Mouse (Mus musculus) adrenal gland, postnatal 4 days (tissue): ENCODE measurements around the gene Ppp1r13b. TPM values are rescaled to one million over a fixed set of nuclear protein-coding genes. Genes with fewer than 3 reads are reported as not detected.

Experiments
- DNase-seq, 2 experiments: peaks; one replicate each; pipeline ENCODE4 v3.0.0; 2021 to 2022; ENCODE audit warnings: low spot score in 2 of 2, mixed read lengths in 2 of 2
- total RNA-seq, 2 experiments: library from RNA; stranded (reverse); gene quantifications; 2 replicates each; pipeline ENCODE4 v1.2.3; 2021

Gene Ppp1r13b
- total RNA-seq, 2 experiments from 2014 or later, result 26.7 to 30.5 TPM

DNA sequence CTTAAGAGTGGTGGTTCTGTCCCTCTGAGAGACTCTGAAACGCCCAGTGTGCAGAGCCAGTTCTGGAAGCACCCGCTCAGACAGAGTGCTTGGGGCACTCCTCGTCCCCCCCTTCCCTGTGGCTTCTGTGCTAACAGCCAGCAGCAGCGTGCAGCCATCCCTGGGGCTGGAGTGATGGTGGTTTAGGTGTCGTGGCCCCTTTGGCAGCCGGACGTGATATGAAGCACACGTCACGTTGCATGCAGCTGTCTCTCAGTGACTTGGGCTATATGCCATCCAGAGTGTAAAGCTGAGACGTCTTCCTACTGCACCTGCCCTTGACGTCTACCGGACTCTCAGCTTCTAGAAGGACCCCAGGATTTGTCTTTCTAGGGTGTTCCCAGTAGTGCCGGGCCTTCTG is 109.4 kb downstream of the Ppp1r13b start:
- DNase-seq, result no peak

GRCm38 (mm10) chr12:111797251-111797650 is 110.7 kb downstream of the Ppp1r13b start:
- DNase-seq, result no peak

GRCm38 (mm10) chr12:111795180-111795895 is 112.6 kb downstream of the Ppp1r13b start:
- DNase-seq, result no peak

DNA sequence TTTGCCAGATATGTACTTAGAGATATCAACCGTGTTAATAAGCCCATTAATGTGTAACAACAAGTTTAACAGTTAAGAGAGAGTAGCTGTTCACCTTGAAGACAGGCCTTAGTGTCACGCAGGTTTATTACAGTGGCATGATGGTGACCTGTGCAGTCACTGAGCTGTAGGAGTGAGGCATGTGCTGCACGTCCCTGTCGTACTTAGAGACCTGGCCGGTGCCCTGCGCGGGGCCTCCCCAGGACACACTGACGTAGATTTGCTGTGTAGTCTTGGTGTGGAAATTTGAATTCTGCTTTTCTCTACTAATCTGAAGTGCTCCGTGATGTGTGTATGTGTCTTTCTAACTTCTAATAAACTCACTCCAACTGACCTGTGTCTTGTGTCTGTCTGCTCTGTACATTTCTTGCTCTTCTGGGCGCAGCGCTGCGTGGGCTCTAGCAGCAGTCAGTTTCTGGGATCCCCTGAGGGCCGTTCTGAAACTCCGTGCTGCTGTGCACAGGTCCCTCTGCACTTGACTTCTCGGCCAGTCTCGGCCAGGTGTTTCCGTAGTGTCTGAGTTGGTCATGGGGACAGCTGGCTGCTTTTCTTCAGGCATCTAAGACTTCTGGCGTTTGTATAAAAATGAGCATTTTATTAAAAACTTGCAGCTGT is 113.3 kb downstream of the Ppp1r13b start:
- DNase-seq, result no peak

GRCm38 (mm10) chr12:111794102-111794501 is 113.8 kb downstream of the Ppp1r13b start:
- no peak for DNase-seq

DNA sequence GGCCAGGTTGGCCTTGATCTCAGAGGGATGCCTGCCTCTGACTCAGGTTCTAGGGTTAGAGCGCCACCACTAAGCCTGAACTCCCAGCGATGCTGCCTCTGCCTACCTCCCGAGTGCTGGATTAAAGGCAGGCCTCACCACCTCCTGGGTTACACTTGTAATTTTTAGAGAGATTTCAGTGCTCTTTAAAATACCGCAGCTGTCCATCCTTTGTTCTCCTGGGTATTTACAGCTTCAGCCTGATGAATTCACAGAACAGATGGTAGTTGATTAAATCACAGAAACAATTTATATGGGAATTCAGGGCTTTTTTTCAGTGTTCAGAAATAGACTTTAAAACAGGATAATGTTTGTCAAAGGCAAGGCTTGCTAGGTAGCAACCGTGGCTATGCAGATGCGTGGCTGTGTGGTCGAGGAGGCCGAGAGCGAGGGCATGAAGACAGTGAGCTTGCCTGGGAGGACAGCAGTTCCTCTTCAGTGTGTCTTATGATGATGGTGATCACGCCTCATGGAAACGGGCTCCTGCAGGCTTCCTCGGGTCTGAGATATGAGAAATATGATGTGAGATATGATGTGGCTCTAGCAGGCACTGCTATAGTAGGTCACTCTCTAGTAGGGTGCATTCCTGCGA is 116.3 kb downstream of the Ppp1r13b start:
- DNase-seq, result no peak

DNA sequence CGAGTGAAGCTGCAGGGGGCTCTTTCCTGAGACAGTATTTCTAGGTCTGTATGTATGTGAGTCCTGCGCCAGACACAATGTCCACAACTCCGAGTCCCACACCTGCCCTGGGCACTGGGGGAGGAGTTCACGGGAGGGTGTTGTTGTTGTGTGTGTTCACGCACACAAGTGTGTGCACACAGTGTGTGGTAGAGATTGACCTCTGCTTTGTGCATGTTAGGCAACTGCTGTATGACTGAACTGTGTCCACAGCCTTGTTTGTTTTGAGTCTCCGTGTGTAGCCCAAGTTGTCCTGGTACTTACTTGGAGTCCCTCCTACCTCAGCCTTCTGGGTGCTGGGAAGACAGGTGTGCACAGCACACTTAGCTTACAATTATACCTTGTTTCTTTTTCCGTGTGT is 117.3 kb downstream of the Ppp1r13b start:
- DNase-seq, result no peak

DNA sequence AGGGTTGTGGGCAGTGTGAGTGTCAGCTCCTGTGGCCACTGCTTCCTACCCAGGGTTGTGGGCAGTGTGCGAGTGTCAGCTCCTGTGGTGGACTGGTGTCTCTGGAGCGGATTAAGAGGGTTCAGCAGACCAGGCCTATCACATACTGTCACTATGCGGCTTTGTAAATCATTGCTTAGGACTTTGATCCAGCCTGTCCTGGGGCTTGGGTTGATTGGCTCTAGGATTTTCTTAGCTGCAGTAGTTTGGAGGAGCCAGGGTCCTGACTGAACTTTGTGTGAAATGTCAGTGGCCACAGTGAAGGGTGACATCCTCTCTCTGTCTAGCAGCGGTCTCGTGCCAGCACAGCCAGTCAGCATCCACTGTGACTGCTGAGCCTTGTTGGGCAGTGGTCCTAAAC is 117.8 kb downstream of the Ppp1r13b start:
- no peak for DNase-seq

DNA sequence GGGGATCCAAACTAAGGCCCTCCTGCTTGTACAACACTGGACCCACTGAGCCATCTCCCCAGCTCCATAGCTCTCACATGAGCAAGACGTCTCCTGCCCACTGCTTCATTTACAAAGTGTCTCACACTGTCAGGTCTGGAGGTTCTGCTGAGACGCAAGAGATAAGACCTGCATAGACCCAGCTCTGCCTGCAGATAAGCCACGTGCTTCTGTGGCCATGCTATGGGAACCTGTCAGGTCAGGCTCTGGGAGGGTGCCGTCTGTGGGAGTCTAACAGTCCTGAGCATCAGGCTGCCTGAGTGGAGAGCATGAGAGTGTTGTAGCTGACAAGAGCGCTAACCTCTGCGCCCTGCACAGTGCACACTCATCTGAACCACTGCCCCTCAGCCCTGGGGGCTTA is 120.9 kb downstream of the Ppp1r13b start:
- DNase-seq, result no peak

DNA sequence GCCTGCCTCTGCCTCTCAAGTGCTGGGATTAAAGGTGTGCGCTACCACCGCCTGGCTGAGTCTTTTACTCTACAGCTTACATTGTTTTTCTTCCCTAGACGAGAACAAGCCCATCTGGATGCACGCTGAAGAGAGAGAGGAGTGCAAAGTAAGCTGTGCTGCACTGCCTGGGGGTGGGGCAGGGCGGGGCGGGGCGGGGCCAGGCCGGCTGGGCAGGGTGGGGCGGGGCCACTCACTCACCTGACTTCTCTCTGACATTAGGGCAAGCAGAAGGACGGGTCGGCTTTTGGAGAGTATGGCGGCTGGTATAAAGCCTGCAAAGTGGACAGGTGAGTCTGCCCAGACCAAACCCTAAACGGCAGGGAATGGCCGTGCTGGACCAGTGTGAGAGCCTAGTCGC is 122.7 kb downstream of the Ppp1r13b start:
- no peak for DNase-seq

GRCm38 (mm10) chr12:111779544-111779943 is 128.4 kb downstream of the Ppp1r13b start:
- DNase-seq, result no peak

Other genes starting within 250 kb of the Ppp1r13b start
- 10 to 100 TPM; 39.6 to 40.9 TPM for gene Ckb, start 235.8 kb downstream of the Ppp1r13b start, total RNA-seq
- gene Trmt61a, start 230.0 kb downstream of the Ppp1r13b start, total RNA-seq, result 10 to 100 TPM; 11.7 to 13.8 TPM
- gene Bag5, start 194.9 kb downstream of the Ppp1r13b start, total RNA-seq, result 10 to 100 TPM; 35.8 to 37.0 TPM
- gene Apopt1, start 194.8 kb downstream of the Ppp1r13b start, total RNA-seq, result 10 to 100 TPM; 65.4 to 70.1 TPM
- 100 to 1,000 TPM; 128 to 142 TPM for gene Klc1, start 149.3 kb downstream of the Ppp1r13b start, total RNA-seq
- 10 to 100 TPM; 19.2 to 22.5 TPM for gene Xrcc3, start 94.2 kb downstream of the Ppp1r13b start, total RNA-seq
- 10 to 100 TPM; 68.3 to 74.4 TPM for gene Zfyve21, start 93.9 kb downstream of the Ppp1r13b start, total RNA-seq
- 100 to 1,000 TPM; 402 to 432 TPM for gene Atp5mpl, start 58.9 kb upstream of the Ppp1r13b start, total RNA-seq
- gene Tdrd9, start 63.4 kb upstream of the Ppp1r13b start, total RNA-seq, result under 1 TPM; 0.34 to 0.40 TPM
- gene Rd3l, start 73.2 kb upstream of the Ppp1r13b start, total RNA-seq, result not detected
- 1 to 10 TPM; 1.6 to 3.5 TPM for gene Aspg, start 198.6 kb upstream of the Ppp1r13b start, total RNA-seq
- gene Kif26a, start 238.1 kb upstream of the Ppp1r13b start, total RNA-seq, result 10 to 100 TPM; 38.1 to 39.2 TPM